Mouse (Mus musculus) G1E (cell line): ENCODE measurements around the gene Cuta. TPM values are rescaled to one million over a fixed set of nuclear protein-coding genes. Genes with fewer than 3 reads are reported as not detected.
A peak's percentile ranks its signal among the peaks of the same experiment; 100 is the strongest.
"Not testable (repeated sequence)": the region's sequence is repeated elsewhere in the genome, so short reads cannot be mapped to it uniquely, and the experiment has no call there.

Experiments used
- ATAC-seq: 2 replicates; pipeline ENCODE4 v1.8.0; 2016; ENCODE audit warnings: mild to moderate bottlenecking; ENCODE audit not compliant: insufficient number of reproducible peaks, poor library complexity, low FRiP score, severe bottlenecking; ENCODE audit errors: extremely low read depth
- DNase-seq: peaks from one replicate; pipeline ENCODE4 v3.0.0; 2012; ENCODE audit warnings: low spot score
- H3K27me3 ChIP-seq: 2 replicates; pipeline ENCODE4 v1.6.1; 2012; ENCODE audit warnings: mild to moderate bottlenecking, low read length, inconsistent platforms; ENCODE audit not compliant: insufficient read depth
- H3K36me3 ChIP-seq: replicated peaks from 2 replicates; pipeline ENCODE3; 2012; ENCODE audit warnings: mild to moderate bottlenecking, inconsistent platforms
- H3K4me1 ChIP-seq: 2 replicates; pipeline ENCODE4 v1.6.1; 2012; ENCODE audit warnings: low read depth, low read length, inconsistent platforms, mixed read lengths; ENCODE audit not compliant: insufficient read depth
- H3K4me3 ChIP-seq: 2 replicates; pipeline ENCODE4 v1.5.1; 2012; ENCODE audit warnings: low read depth, mild to moderate bottlenecking, inconsistent platforms, low read length, moderate library complexity, mixed read lengths
- H3K9me3 ChIP-seq: replicated peaks from 2 replicates; pipeline ENCODE4 v1.6.1; 2012; ENCODE audit warnings: inconsistent platforms
- CTCF ChIP-seq: IDR thresholded peaks from 2 replicates; pipeline ENCODE4 v1.5.1; 2012; ENCODE audit warnings: low read depth, low read length, inconsistent platforms, mixed read lengths
- GATA1 ChIP-seq: IDR thresholded peaks from 2 replicates; pipeline ENCODE4 v1.6.1; 2012; ENCODE audit warnings: borderline replicate concordance, low read length, inconsistent platforms, mixed read lengths
- GATA2 ChIP-seq: IDR thresholded peaks from 2 replicates; pipeline ENCODE4 v1.6.1; 2012; ENCODE audit warnings: low read depth, low read length, inconsistent platforms, borderline replicate concordance
- POLR2AphosphoS5 ChIP-seq: IDR thresholded peaks from 2 replicates; pipeline ENCODE4 v1.6.1; 2012; ENCODE audit warnings: low read depth, low read length, inconsistent platforms; ENCODE audit not compliant: insufficient replicate concordance
- TAL1 ChIP-seq: conservative IDR thresholded peaks from 2 replicates; pipeline ENCODE4 v1.6.1; 2012; ENCODE audit warnings: low read depth, low read length, inconsistent platforms, mixed read lengths
- polyA plus RNA-seq: library from polyadenylated mRNA; stranded (reverse); fragments of >175 nt; gene quantifications from 2 replicates; pipeline ENCODE4 v1.2.3, GENCODE M21; 2012
- total RNA-seq, 2 experiments: library from RNA; stranded (forward) in 1 of 2; stranded (reverse) in 1 of 2; fragments of 200-1000 nt in 1 of 2; fragments of >200 nt in 1 of 2; fragmentation: Nextera tagmentation in 1 of 2; gene quantifications; 2 replicates each; pipeline ENCODE4 v1.2.3; 2014 to 2017

The Cuta gene
- total and polyA plus RNA-seq, 3 experiments, result 190 to 563 (median 319) TPM

DNA sequence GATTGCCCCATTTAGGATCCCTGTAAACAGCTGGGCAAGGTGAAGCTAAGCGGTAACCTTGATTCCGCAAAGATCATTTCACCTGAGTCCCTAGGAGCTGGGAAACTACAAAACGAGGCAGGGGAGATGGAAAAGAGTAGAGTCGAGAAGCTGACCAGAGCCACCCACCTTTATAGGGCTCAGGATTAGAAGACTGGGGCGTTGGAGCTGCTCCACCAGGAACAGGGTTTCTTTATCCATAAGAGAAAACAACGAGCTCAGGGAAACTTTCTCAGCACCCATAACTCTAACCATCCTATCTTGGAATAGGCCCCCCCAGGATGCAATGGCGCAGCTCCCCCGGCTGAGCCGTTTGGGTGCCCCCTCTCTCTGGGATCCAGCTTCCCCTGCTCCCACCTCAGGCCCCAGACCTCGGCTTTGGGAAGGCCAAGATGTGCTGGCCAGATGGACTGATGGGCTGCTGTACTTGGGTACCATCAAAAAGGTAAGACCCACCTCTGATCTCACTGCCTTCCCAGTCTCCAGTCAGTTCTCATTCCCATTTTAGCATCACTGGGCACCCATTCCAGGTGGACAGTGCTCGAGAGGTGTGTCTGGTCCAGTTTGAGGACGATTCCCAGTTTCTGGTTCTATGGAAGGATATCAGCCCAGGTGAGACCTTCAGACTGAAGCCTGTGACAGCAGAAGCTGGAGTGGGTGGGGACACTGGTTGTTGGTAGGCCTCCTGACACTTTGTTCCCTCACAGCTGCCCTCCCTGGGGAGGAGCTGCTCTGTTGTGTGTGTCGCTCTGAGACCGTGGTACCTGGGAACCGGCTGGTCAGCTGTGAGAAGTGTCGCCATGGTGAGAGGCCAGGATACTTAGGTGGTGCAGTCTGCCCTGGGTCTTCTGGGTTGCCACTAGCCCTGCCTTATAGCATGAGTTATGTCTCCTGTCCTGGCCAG lies 5.2 kb downstream of the Cuta start:
- no peak for ATAC-seq
- DNase-seq, result no peak
- H3K4me3 ChIP-seq, result peak overlapping the region; percentile 78; the same call in 1 of the 2 replicates
- H3K27me3 ChIP-seq, result no peaks in the 10 kb centered on the region
- H3K36me3 ChIP-seq, result peaks cover 77% of the 10 kb centered on the region
- peaks cover 71% of the 10 kb centered on the region for H3K4me1 ChIP-seq
- H3K9me3 ChIP-seq, result no peaks in the 10 kb centered on the region
- TF ChIP-seq TAL1 (no peak), CTCF (no peak)

DNA sequence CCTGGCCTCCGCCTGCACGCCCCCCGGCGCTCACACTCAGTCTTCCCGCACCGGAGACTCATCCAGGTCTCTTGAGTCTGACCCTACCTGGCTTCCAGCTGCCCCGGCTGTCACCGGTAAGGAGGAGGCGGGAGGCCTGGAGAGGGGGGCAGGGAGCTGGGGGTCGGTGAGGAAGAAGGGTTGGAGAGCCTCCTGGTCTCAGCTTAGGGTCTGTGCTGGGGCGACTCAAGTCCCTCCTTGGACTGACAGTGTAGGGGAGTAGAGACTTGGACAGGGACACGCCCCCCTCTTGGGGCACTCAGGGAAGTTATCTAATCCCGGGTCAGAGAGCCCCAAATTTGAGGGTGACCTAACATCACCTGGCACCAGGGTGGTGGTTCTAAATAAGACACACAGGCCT lies 6.0 kb downstream of the Cuta start:
- H3K4me1 ChIP-seq, result peaks cover 69% of the 10 kb centered on the region
- H3K27me3 ChIP-seq, result no peaks in the 10 kb centered on the region
- TF ChIP-seq GATA1 (no peak), TAL1 (no peak), GATA2 (no peak), CTCF (no peak), POLR2AphosphoS5 (no peak)
- no peaks in the 10 kb centered on the region for H3K9me3 ChIP-seq
- peaks cover 84% of the 10 kb centered on the region for H3K36me3 ChIP-seq
- no peak for ATAC-seq
- peak overlapping the region; percentile 78 for H3K4me3 ChIP-seq
- no peak for DNase-seq

DNA sequence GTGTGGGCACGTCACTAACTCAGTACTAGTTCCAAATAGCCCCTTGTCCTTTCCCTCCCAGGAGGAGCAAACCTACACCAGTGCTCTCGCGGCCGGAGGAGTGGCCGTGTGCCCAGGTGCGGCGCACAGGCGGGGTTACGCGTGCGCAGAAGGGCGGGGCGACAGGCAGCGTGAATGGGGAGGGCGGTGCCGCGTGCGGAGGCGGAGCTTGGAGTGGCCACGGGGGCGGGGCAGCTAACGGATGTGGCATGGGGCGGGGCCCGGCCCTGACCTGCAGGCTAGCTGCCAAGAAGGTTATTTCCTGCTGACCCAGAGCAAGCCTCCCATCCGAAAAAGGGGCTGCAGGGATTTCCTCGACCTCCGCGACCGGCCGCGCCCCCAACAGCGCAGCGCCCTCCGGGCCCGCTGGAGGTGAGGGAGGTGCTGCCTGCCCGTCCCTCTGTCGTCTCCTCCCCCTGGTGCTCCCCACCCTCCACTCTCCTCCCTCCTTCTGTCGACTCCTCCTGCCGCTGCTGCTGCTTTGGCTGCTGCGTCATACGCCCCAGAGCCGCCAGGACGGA lies 6.5 kb downstream of the Cuta start, which contains the start of gene Phf1:
Gene Phf1, plus strand, starts transcription at position 214 of the 560 bp plus-strand sequence.
- DNase-seq (peak; percentile 90), ATAC-seq (peak; percentile 64)
- no peaks in the 10 kb centered on the region for H3K9me3 ChIP-seq
- H3K36me3 ChIP-seq, result peaks cover 86% of the 10 kb centered on the region
- H3K27me3 ChIP-seq, result no peaks in the 10 kb centered on the region
- H3K4me1 ChIP-seq, result peaks cover 64% of the 10 kb centered on the region
- TF ChIP-seq GATA2 (no peak), CTCF (no peak), POLR2AphosphoS5 (no peak), GATA1 (no peak), TAL1 (no peak)
- peak within 1 kb of the TSS; percentile 78 for H3K4me3 ChIP-seq

DNA sequence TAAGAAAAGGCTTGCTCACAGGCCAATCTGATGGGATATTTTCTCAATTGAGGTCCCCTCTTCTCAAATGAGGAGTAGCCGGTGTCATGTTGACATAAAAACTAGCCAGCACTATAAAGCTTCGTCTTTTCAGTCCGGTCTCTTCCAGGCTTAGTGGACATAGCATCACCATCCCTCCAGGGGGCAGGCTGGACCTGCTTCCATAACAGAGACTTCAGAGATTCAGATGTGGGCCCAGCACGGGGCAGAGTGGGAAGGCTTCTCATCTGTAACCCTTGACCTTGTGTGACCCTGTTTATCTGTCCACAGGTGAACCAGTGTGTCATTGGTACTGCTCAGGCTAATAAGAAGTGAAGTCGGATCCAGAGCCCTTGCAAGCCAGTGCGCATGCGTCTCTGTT lies 7.6 kb downstream of the Cuta start:
- Histone ChIP-seq H3K36me3 (peaks cover 85% of the 10 kb centered on the region), H3K4me1 (peaks cover 53% of the 10 kb centered on the region)
- not testable (repeated sequence) for H3K27me3 ChIP-seq, ATAC-seq, H3K4me3 ChIP-seq, DNase-seq, H3K9me3 ChIP-seq

DNA sequence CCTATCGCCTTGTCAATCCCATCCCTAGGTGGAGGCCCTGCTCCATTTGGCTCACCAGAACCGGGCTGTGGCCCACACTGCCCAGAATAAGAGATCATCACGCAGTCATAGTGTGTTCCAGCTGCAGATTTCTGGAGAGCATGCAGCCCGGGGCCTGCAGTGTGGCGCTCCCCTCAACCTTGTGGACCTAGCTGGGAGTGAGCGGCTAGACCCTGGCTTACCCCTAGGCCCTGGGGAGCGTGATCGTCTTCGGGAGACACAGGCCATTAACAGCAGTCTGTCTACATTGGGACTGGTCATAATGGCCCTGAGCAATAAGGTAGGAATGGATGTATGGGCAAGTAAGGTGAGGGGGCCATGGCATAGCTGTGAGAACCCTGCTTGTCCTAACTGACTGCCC lies 14.0 kb downstream of the Cuta start:
- Histone ChIP-seq H3K4me1 (peaks cover 12% of the 10 kb centered on the region), H3K36me3 (peaks cover 80% of the 10 kb centered on the region)
- not testable (repeated sequence) for H3K9me3 ChIP-seq, ATAC-seq, H3K27me3 ChIP-seq, H3K4me3 ChIP-seq, DNase-seq

DNA sequence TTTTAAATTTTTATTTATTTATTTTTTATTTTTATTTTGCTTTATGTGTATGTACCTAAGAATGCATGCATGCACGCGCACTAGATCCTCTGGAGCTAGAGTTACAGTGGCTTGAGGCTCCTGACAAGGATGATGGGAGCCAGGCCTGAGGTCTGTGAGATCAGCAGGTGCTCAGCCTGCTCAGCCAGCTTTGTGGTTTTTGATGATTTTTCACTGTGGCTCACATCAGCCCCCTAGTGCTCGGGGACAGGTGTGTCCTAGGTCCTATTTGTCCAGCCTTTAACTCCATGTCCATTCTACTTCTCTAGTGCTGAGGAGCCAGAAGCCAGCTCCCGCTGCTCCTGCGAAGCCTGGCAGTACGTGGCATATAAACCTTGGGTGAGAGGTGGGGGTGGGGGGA lies 17.0 kb downstream of the Cuta start:
- not testable (repeated sequence) for DNase-seq, ATAC-seq, H3K27me3 ChIP-seq, H3K4me3 ChIP-seq, H3K9me3 ChIP-seq
- H3K36me3 ChIP-seq, result peaks cover 69% of the 10 kb centered on the region
- peaks cover 31% of the 10 kb centered on the region for H3K4me1 ChIP-seq

DNA sequence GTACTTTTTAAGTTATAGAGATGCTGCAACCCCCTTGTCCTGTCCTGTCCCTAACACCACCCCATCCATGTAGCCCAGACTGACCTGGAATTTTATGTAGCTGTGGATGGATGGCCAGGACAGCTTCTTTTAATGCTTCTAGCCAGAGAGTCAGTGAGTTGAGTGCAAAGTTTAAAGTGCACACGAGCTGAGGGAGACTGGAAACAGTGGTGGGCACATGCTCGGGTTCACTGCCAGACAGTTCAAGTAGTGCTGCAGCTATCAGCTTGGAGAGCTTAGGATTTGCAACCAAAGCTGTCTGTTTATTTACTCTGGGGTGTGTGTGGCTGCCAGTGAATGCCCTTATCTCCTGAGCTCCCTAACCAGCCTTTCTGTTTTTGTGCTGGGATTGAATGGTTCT lies 19.9 kb downstream of the Cuta start:
- H3K36me3 ChIP-seq, result peaks cover 42% of the 10 kb centered on the region
- not testable (repeated sequence) for H3K27me3 ChIP-seq, ATAC-seq, H3K4me3 ChIP-seq, DNase-seq, H3K9me3 ChIP-seq
- peaks cover 35% of the 10 kb centered on the region for H3K4me1 ChIP-seq
